8 mouse cellular contexts compared by ENCODE assay signal in the genomic region with DNA sequence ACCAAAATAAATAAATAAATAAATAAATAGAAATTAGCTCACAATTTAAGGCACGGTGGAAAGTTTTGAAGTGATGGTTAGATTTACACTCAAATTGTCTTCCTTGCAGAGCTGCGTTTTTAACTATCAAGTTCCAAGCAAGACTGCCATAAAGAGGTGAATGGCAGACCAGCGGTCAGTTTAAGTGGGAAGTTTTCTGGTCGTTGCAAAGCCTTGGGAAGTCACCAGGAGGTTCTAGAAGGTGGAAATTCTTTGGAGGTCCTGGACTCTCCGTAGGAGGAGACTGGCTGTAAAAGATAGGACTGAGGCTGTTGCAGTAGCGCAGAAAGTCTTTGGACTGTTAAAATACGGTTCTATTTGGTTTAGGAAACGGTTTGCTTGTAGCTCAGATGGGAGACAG. TPM values are rescaled to one million over a fixed set of nuclear protein-coding genes. Genes with fewer than 3 reads are reported as not detected.
A peak's percentile ranks its signal among the peaks of the same experiment; 100 is the strongest.
DNase-seq lines count a peak whose midpoint lies in the region; ATAC-seq lines count a peak whose summit lies in the region.

No protein-coding gene starts in this region.

- no peaks in the 10 kb centered on the region for H3K9me3 ChIP-seq in lung, embryonic 15.5 days
- H3K9me3 ChIP-seq in embryonic facial prominence, embryonic 15.5 days (replicated peaks), result no peaks in the 10 kb centered on the region
- peaks cover 19% of the 10 kb centered on the region for H3K9me3 ChIP-seq in limb, embryonic 12.5 days
- H3K9me3 ChIP-seq in neural tube, embryonic 15.5 days (replicated peaks), result no peaks in the 10 kb centered on the region

- peaks cover 29% of the 10 kb centered on the region for H3K36me3 ChIP-seq in lung, embryonic 15.5 days
- H3K36me3 ChIP-seq in embryonic facial prominence, embryonic 15.5 days, result peaks cover 22% of the 10 kb centered on the region
- H3K36me3 ChIP-seq in limb, embryonic 12.5 days, result peaks cover 48% of the 10 kb centered on the region
- H3K36me3 ChIP-seq in neural tube, embryonic 15.5 days, result peaks cover 38% of the 10 kb centered on the region

- peak overlapping the region; percentile 92 for H3K4me3 ChIP-seq in lung, embryonic 15.5 days
- H3K4me3 ChIP-seq in embryonic facial prominence, embryonic 15.5 days (replicated peaks), result peak overlapping the region; percentile 80
- peak overlapping the region; percentile 77 for H3K4me3 ChIP-seq in limb, embryonic 12.5 days (replicated peaks)
- H3K4me3 ChIP-seq in neural tube, embryonic 15.5 days (replicated peaks), result peak overlapping the region; percentile 89

- no peaks in the 10 kb centered on the region for H3K27me3 ChIP-seq in lung, embryonic 15.5 days
- H3K27me3 ChIP-seq in embryonic facial prominence, embryonic 15.5 days, result no peaks in the 10 kb centered on the region
- H3K27me3 ChIP-seq in limb, embryonic 12.5 days, result no peaks in the 10 kb centered on the region
- H3K27me3 ChIP-seq in neural tube, embryonic 15.5 days (replicated peaks), result no peaks in the 10 kb centered on the region

- H3K4me1 ChIP-seq in lung, embryonic 15.5 days, result peaks cover 19% of the 10 kb centered on the region
- peaks cover 23% of the 10 kb centered on the region for H3K4me1 ChIP-seq in embryonic facial prominence, embryonic 15.5 days
- H3K4me1 ChIP-seq in limb, embryonic 12.5 days (replicated peaks), result peaks cover 11% of the 10 kb centered on the region
- peaks cover 49% of the 10 kb centered on the region for H3K4me1 ChIP-seq in neural tube, embryonic 15.5 days

- ATAC-seq in lung, embryonic 15.5 days (ENCODE audit: borderline replicate concordance, extremely low read depth, low FRiP score, low TSS enrichment), result no peak
- ATAC-seq in embryonic facial prominence, embryonic 15.5 days (ENCODE audit: insufficient number of reproducible peaks, low FRiP score, low TSS enrichment, low read depth), result no peak
- 0 out of 2 replicates have a peak, but pooled peaks have one; percentile 0 for ATAC-seq in limb, embryonic 12.5 days (ENCODE audit: insufficient number of reproducible peaks, insufficient read depth, low FRiP score, low TSS enrichment, low read depth)
- ATAC-seq in neural tube, embryonic 15.5 days (ENCODE audit: low FRiP score), result no peak; the same call in 1 of the 2 replicates

- H3K9ac ChIP-seq in lung, embryonic 15.5 days, result peak overlapping the region; percentile 81
- H3K9ac ChIP-seq in embryonic facial prominence, embryonic 15.5 days, result peak overlapping the region; percentile 74
- peak overlapping the region; percentile 80 for H3K9ac ChIP-seq in limb, embryonic 12.5 days (replicated peaks)
- peak overlapping the region; percentile 64 for H3K9ac ChIP-seq in neural tube, embryonic 15.5 days (replicated peaks)

- peak overlapping the region; percentile 63 for H3K4me2 ChIP-seq in lung, embryonic 15.5 days
- peak overlapping the region; percentile 64 for H3K4me2 ChIP-seq in embryonic facial prominence, embryonic 15.5 days (replicated peaks)
- H3K4me2 ChIP-seq in limb, embryonic 12.5 days, result peak overlapping the region; percentile 80
- H3K4me2 ChIP-seq in neural tube, embryonic 15.5 days, result peak overlapping the region; percentile 74

- DNase-seq in lung, postnatal 14 days, result no peak
- DNase-seq in embryo, embryonic 9.5 days (ENCODE audit: extremely low spot score), result no peak
- DNase-seq in cerebellum, postnatal 4 days (ENCODE audit: low spot score in 2 of 2), result no peak
- DNase-seq in left cerebral cortex, adult 18-20 months (ENCODE audit: low spot score in 2 of 2), result no peak

- WGBS in lung, embryonic 15.5 days, result 4% methylated on average over 8 of the region's 8 CpGs
- 6% methylated on average over 8 of the region's 8 CpGs for WGBS in embryonic facial prominence, embryonic 15.5 days
- 5% methylated on average over 8 of the region's 8 CpGs for WGBS in limb, embryonic 12.5 days
- WGBS in neural tube, embryonic 15.5 days, result 3% methylated on average over 8 of the region's 8 CpGs

- H3K27ac ChIP-seq in lung, embryonic 15.5 days, result peak overlapping the region; percentile 92
- peak overlapping the region; percentile 89 for H3K27ac ChIP-seq in embryonic facial prominence, embryonic 15.5 days (replicated peaks)
- H3K27ac ChIP-seq in limb, embryonic 12.5 days, result peak overlapping the region; percentile 94
- peak overlapping the region; percentile 91 for H3K27ac ChIP-seq in neural tube, embryonic 15.5 days (replicated peaks)

RNA-seq across cellular contexts. Expression of gene Mcoln1, which starts 0.5 kb away (rescaled TPM):
- polyA plus RNA-seq in lung, embryonic 15.5 days (2015; fragmentation: Nextera tagmentation; extraction: Ambion mirVana), result 45.7 and 50.7 TPM in 2 replicates
- polyA plus RNA-seq in embryonic facial prominence, embryonic 15.5 days (2015; fragmentation: Nextera tagmentation; extraction: Ambion mirVana), result 55.4 and 65.7 TPM in 2 replicates
- 52.9 and 59.4 TPM in 2 replicates for polyA plus RNA-seq in limb, embryonic 12.5 days (2016; fragmentation: Nextera tagmentation; extraction: Ambion mirVana)
- 97.7 and 106 TPM in 2 replicates for polyA plus RNA-seq in neural tube, embryonic 15.5 days (2015; fragmentation: Nextera tagmentation; extraction: Ambion mirVana)
- total RNA-seq in left cerebral cortex, adult 18-20 months (2021), result 10 to 100 TPM; 82.2 to 92.0 TPM

RNA-seq across cellular contexts. Expression of gene Zfp358, which starts 6.8 kb away (rescaled TPM):
- 44.6 and 45.2 TPM in 2 replicates for polyA plus RNA-seq in lung, embryonic 15.5 days (2015; fragmentation: Nextera tagmentation; extraction: Ambion mirVana)
- 48.6 and 53.1 TPM in 2 replicates for polyA plus RNA-seq in embryonic facial prominence, embryonic 15.5 days (2015; fragmentation: Nextera tagmentation; extraction: Ambion mirVana)
- 61.1 and 68.1 TPM in 2 replicates for polyA plus RNA-seq in limb, embryonic 12.5 days (2016; fragmentation: Nextera tagmentation; extraction: Ambion mirVana)
- 62.7 and 64.3 TPM in 2 replicates for polyA plus RNA-seq in neural tube, embryonic 15.5 days (2015; fragmentation: Nextera tagmentation; extraction: Ambion mirVana)
- total RNA-seq in left cerebral cortex, adult 18-20 months (2021), result 10 to 100 TPM; 34.3 to 34.6 TPM

RNA-seq across cellular contexts. Expression of gene Pnpla6, which starts 15.4 kb away (rescaled TPM):
- polyA plus RNA-seq in lung, embryonic 15.5 days (2015; fragmentation: Nextera tagmentation; extraction: Ambion mirVana), result 21.7 and 29.9 TPM in 2 replicates
- 23.8 and 24.3 TPM in 2 replicates for polyA plus RNA-seq in embryonic facial prominence, embryonic 15.5 days (2015; fragmentation: Nextera tagmentation; extraction: Ambion mirVana)
- polyA plus RNA-seq in limb, embryonic 12.5 days (2016; fragmentation: Nextera tagmentation; extraction: Ambion mirVana), result 22.9 and 29.5 TPM in 2 replicates
- polyA plus RNA-seq in neural tube, embryonic 15.5 days (2015; fragmentation: Nextera tagmentation; extraction: Ambion mirVana), result 42.5 and 44.3 TPM in 2 replicates
- total RNA-seq in left cerebral cortex, adult 18-20 months (2021), result 10 to 100 TPM; 66.3 to 76.8 TPM

RNA-seq across cellular contexts. Expression of gene Tex45, which starts 29.1 kb away (rescaled TPM):
- not detected in 2 replicates for polyA plus RNA-seq in lung, embryonic 15.5 days (2015; fragmentation: Nextera tagmentation; extraction: Ambion mirVana)
- polyA plus RNA-seq in embryonic facial prominence, embryonic 15.5 days (2015; fragmentation: Nextera tagmentation; extraction: Ambion mirVana), result not detected in 2 replicates
- not detected in 2 replicates for polyA plus RNA-seq in limb, embryonic 12.5 days (2016; fragmentation: Nextera tagmentation; extraction: Ambion mirVana)
- 0.50 and 0.61 TPM in 2 replicates for polyA plus RNA-seq in neural tube, embryonic 15.5 days (2015; fragmentation: Nextera tagmentation; extraction: Ambion mirVana)
- total RNA-seq in left cerebral cortex, adult 18-20 months (2021), result not detected

RNA-seq across cellular contexts. Expression of gene Pex11g, which starts 32.3 kb away (rescaled TPM):
- 9.2 and 11.4 TPM in 2 replicates for polyA plus RNA-seq in lung, embryonic 15.5 days (2015; fragmentation: Nextera tagmentation; extraction: Ambion mirVana)
- 5.9 and 9.7 TPM in 2 replicates for polyA plus RNA-seq in embryonic facial prominence, embryonic 15.5 days (2015; fragmentation: Nextera tagmentation; extraction: Ambion mirVana)
- polyA plus RNA-seq in limb, embryonic 12.5 days (2016; fragmentation: Nextera tagmentation; extraction: Ambion mirVana), result 5.9 and 7.6 TPM in 2 replicates
- 4.0 and 5.7 TPM in 2 replicates for polyA plus RNA-seq in neural tube, embryonic 15.5 days (2015; fragmentation: Nextera tagmentation; extraction: Ambion mirVana)
- under 1 TPM; 0.33 to 0.77 TPM for total RNA-seq in left cerebral cortex, adult 18-20 months (2021)
